Mouse (Mus musculus): Measurements from ENCODE around the gene Tnk1.

Tnk1 gene

GRCm38 (mm10) chr11:69858113-69858998 lies at the start of gene Tnk1:
Tnk1 (minus strand) TSS chr11:69858730.
- peak; percentile 66 to 79 for DNase-seq

GRCm38 (mm10) chr11:69904311-69904710 lies 45.8 kb upstream of the Tnk1 start:
- DNase-seq = peak in 1 of 2 experiments; percentile 26

GRCm38 (mm10) chr11:69902972-69903371 lies 44.4 kb upstream of the Tnk1 start:
- no peak for DNase-seq

GRCm38 (mm10) chr11:69901993-69902392 lies 43.5 kb upstream of the Tnk1 start:
- DNase-seq = peak in 1 of 2 experiments; percentile 36

GRCm38 (mm10) chr11:69901406-69901846 lies 42.9 kb upstream of the Tnk1 start:
- DNase-seq = peak; percentile 94 to 98

- DNase-seq = peak; percentile 93 to 95
These were observed 42.2 kb upstream of the Tnk1 start, which contains the start of the genes 2810408A11Rik and Neurl4 for GRCm38 (mm10) chr11:69900471-69901405. 2810408A11Rik (minus strand) TSS chr11:69900987. Neurl4 (plus strand) TSS chr11:69901072.

GRCm38 (mm10) chr11:69899870-69900269 lies 41.3 kb upstream of the Tnk1 start:
- DNase-seq = no peak

GRCm38 (mm10) chr11:69895291-69895690 lies 36.8 kb upstream of the Tnk1 start, which contains the start of gene Acap1:
Acap1 (minus strand) TSS chr11:69895539.
- peak in 1 of 2 experiments; percentile 19 for DNase-seq

GRCm38 (mm10) chr11:69894671-69895070 lies 36.1 kb upstream of the Tnk1 start:
- peak; percentile 54 to 58 for DNase-seq

GRCm38 (mm10) chr11:69891482-69891881 lies 33.0 kb upstream of the Tnk1 start:
- peak; percentile 50 to 65 for DNase-seq

- DNase-seq = peak in 1 of 2 experiments; percentile 52
These were observed 28.5 kb upstream of the Tnk1 start for GRCm38 (mm10) chr11:69886907-69887635.

GRCm38 (mm10) chr11:69884663-69885062 lies 26.1 kb upstream of the Tnk1 start:
- DNase-seq = no peak

- DNase-seq = peak in 1 of 2 experiments; percentile 28
These were observed 25.7 kb upstream of the Tnk1 start for GRCm38 (mm10) chr11:69884240-69884639.

GRCm38 (mm10) chr11:69883527-69884151 lies 25.1 kb upstream of the Tnk1 start:
- no peak for DNase-seq

- peak in 1 of 2 experiments; percentile 49 for DNase-seq
These were observed 24.5 kb upstream of the Tnk1 start for GRCm38 (mm10) chr11:69883066-69883465.

- no peak for DNase-seq
These were observed 23.5 kb upstream of the Tnk1 start for GRCm38 (mm10) chr11:69881787-69882670.

- DNase-seq = peak; percentile 94 to 96
These were observed 22.5 kb upstream of the Tnk1 start, which contains the start of gene Kctd11 for GRCm38 (mm10) chr11:69880853-69881603. Kctd11 (minus strand) TSS chr11:69881406.

GRCm38 (mm10) chr11:69880506-69880852 lies 21.9 kb upstream of the Tnk1 start:
- DNase-seq = peak in 1 of 2 experiments; percentile 87

- DNase-seq = no peak
These were observed 21.2 kb upstream of the Tnk1 start for GRCm38 (mm10) chr11:69879711-69880110.

- no peak for DNase-seq
These were observed 20.4 kb upstream of the Tnk1 start for GRCm38 (mm10) chr11:69878952-69879351.
